Mouse (Mus musculus): ENCODE measurements around the gene Mylk3. TPM values are rescaled to one million over a fixed set of nuclear protein-coding genes. Genes with fewer than 3 reads are reported as not detected.

The Mylk3 gene
- polyA plus RNA-seq, 1 experiment from 2014 or later: 131 TPM

- H3K9me3 ChIP-seq: no peaks in the 10 kb centered on the region
- H3K36me3 ChIP-seq: no peaks in the 10 kb centered on the region
- WGBS: 14% methylated on average over 2 of the region's 2 CpGs
- DNase-seq (ENCODE audit: low spot score): peak; percentile 94
- peak overlapping the region; percentile 52 for H3K4me3 ChIP-seq
- H3K27ac ChIP-seq: peak overlapping the region; percentile 93
- no peaks in the 10 kb centered on the region for H3K27me3 ChIP-seq (ENCODE audit: insufficient read depth, poor library complexity, severe bottlenecking)
- H3K4me1 ChIP-seq: peaks cover 82% of the 10 kb centered on the region
These were observed 6.9 kb downstream of the Mylk3 start for GRCm38 (mm10) chr8:85379142-85379781.

DNA sequence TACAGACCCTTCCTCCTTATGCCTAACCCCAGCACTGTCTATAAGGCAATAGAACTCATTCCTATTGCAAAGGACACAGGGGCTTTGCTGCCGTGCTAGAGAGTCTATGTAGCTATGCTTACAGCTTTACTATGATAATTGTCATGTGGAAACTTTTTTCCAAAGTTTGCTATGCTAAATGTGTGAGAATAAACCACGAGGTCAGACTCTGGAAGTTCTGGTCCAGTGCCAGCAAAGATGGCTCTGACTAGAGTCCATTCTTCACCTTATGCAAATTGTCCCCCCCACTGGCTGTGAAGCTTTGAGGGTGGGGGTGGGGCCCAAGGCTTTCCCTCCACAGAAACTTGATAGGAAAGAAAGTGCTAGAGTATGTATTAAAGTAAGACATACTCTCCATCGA lies 9.6 kb downstream of the Mylk3 start:
- Histone ChIP-seq H3K27ac (peak overlapping the region; percentile 70; the same call in 1 of the 2 replicates), H3K4me3 (no peak overlapping the region), H3K36me3 (no peaks in the 10 kb centered on the region), H3K9me3 (no peaks in the 10 kb centered on the region), H3K27me3 (ENCODE audit: insufficient read depth, poor library complexity, severe bottlenecking) (no peaks in the 10 kb centered on the region), H3K4me1 (peaks cover 78% of the 10 kb centered on the region)
- no peak for DNase-seq (ENCODE audit: low spot score)
- 54% methylated on average over 3 of the region's 3 CpGs for WGBS

- H3K4me1 ChIP-seq: peaks cover 56% of the 10 kb centered on the region
- H3K27me3 ChIP-seq (ENCODE audit: insufficient read depth, poor library complexity, severe bottlenecking): no peaks in the 10 kb centered on the region
- peak overlapping the region; percentile 83; the same call in 1 of the 2 replicates for H3K27ac ChIP-seq
- H3K9me3 ChIP-seq: no peaks in the 10 kb centered on the region
- no peak for DNase-seq (ENCODE audit: low spot score)
- no peak overlapping the region for H3K4me3 ChIP-seq
- no peaks in the 10 kb centered on the region for H3K36me3 ChIP-seq
- whole genome bisulfite sequencing: 61% methylated on average over 4 of the region's 4 CpGs
These were observed 11.9 kb downstream of the Mylk3 start for GRCm38 (mm10) chr8:85374286-85374685.

- no peaks in the 10 kb centered on the region; the same call in 1 of the 2 replicates for H3K36me3 ChIP-seq
- 44% methylated on average over 5 of the region's 5 CpGs for WGBS
- H3K4me1 ChIP-seq: peaks cover 49% of the 10 kb centered on the region
- peak overlapping the region; percentile 83 for H3K27ac ChIP-seq
- no peak for DNase-seq (ENCODE audit: low spot score)
- H3K4me3 ChIP-seq: no peak overlapping the region
- no peaks in the 10 kb centered on the region for H3K27me3 ChIP-seq (ENCODE audit: insufficient read depth, poor library complexity, severe bottlenecking)
- H3K9me3 ChIP-seq: no peaks in the 10 kb centered on the region
These were observed 12.6 kb downstream of the Mylk3 start for GRCm38 (mm10) chr8:85373435-85374039.

DNA sequence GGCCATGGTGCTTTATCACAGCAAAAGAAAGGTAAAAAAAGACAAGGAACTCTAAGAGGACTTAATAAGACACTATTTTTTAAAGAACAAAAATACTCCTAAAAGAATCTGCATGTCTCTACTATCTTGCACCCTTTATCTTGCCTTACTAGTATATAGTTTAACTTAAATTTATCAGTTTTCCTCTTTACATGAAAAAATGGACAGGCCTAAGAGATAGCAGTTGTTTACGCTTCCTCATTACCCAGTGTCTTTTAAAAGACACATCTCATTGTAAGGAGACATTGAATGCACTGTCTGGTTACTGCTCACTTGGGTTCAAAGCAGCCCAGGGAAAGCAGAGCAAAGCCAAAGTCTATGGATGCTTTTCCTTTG lies 13.7 kb downstream of the Mylk3 start:
- Histone ChIP-seq H3K4me1 (peaks cover 45% of the 10 kb centered on the region), H3K9me3 (no peaks in the 10 kb centered on the region), H3K27ac (peak overlapping the region; percentile 47; the same call in 1 of the 2 replicates), H3K27me3 (ENCODE audit: insufficient read depth, poor library complexity, severe bottlenecking) (no peaks in the 10 kb centered on the region), H3K36me3 (no peaks in the 10 kb centered on the region; the same call in 1 of the 2 replicates), H3K4me3 (no peak overlapping the region)
- WGBS: 80% methylated on average over 1 of the region's 1 CpGs
- DNase-seq (ENCODE audit: low spot score): no peak

- H3K27ac ChIP-seq: peak overlapping the region; percentile 47; the same call in 1 of the 2 replicates
- peaks cover 48% of the 10 kb centered on the region for H3K4me1 ChIP-seq
- WGBS: 65% methylated on average over 5 of the region's 5 CpGs
These were observed 14.2 kb downstream of the Mylk3 start for GRCm38 (mm10) chr8:85371736-85372464.

GRCm38 (mm10) chr8:85365176-85365575 lies 21.0 kb downstream of the Mylk3 start:
- peak; percentile 87 for DNase-seq (ENCODE audit: low spot score)
- peaks cover 55% of the 10 kb centered on the region for H3K4me1 ChIP-seq
- 22% methylated on average over 6 of the region's 6 CpGs for WGBS
- no peaks in the 10 kb centered on the region for H3K9me3 ChIP-seq
- H3K27me3 ChIP-seq (ENCODE audit: insufficient read depth, poor library complexity, severe bottlenecking): no peaks in the 10 kb centered on the region
- H3K27ac ChIP-seq: peak overlapping the region; percentile 97
- peak overlapping the region; percentile 68 for H3K4me3 ChIP-seq
- H3K36me3 ChIP-seq: peaks cover 5% of the 10 kb centered on the region; the same call in 1 of the 2 replicates

More at GRCm38 (mm10) chr8:85371736-85372464, 14.2 kb downstream of the Mylk3 start:
- no peak for DNase-seq (ENCODE audit: low spot score)
- no peaks in the 10 kb centered on the region for H3K9me3 ChIP-seq
- H3K36me3 ChIP-seq: no peaks in the 10 kb centered on the region; the same call in 1 of the 2 replicates
- H3K4me3 ChIP-seq: no peak overlapping the region
- H3K27me3 ChIP-seq (ENCODE audit: insufficient read depth, poor library complexity, severe bottlenecking): no peaks in the 10 kb centered on the region

DNA sequence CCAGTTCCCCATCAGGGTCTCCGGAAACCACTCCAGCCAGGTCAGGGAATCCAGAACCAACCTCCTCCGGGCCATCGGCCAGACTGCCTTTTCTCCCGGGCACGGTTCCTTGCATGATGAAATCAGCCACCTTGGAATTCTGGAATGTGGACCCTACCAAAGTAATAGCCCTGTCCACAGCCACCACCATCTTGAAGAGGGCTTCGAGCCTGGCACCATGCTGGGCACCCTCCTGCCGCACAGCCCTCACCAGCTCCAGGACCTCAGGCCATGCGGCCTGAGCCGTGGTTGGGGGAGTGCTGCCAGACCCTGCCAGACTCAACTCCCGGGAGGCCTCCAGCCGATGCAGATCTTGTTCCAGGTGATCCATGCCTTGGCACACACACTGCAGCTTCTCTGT lies 21.5 kb downstream of the Mylk3 start:
- peak; percentile 78 for DNase-seq (ENCODE audit: low spot score)
- H3K9me3 ChIP-seq: no peaks in the 10 kb centered on the region
- H3K27me3 ChIP-seq (ENCODE audit: insufficient read depth, poor library complexity, severe bottlenecking): no peaks in the 10 kb centered on the region
- WGBS: 46% methylated on average over 11 of the region's 11 CpGs
- peak overlapping the region; percentile 97 for H3K27ac ChIP-seq
- H3K4me3 ChIP-seq: peak overlapping the region; percentile 68
- H3K36me3 ChIP-seq: peaks cover 11% of the 10 kb centered on the region; the same call in 1 of the 2 replicates
- peaks cover 55% of the 10 kb centered on the region for H3K4me1 ChIP-seq

- DNase-seq (ENCODE audit: low spot score): no peak
- H3K4me1 ChIP-seq: peaks cover 55% of the 10 kb centered on the region
- no peaks in the 10 kb centered on the region for H3K27me3 ChIP-seq (ENCODE audit: insufficient read depth, poor library complexity, severe bottlenecking)
- WGBS: 36% methylated on average over 6 of the region's 6 CpGs
- peaks cover 23% of the 10 kb centered on the region for H3K36me3 ChIP-seq
- H3K9me3 ChIP-seq: no peaks in the 10 kb centered on the region
- H3K27ac ChIP-seq: peak overlapping the region; percentile 97
- H3K4me3 ChIP-seq: peak overlapping the region; percentile 68
These were observed 22.7 kb downstream of the Mylk3 start for GRCm38 (mm10) chr8:85363406-85363805.

DNA sequence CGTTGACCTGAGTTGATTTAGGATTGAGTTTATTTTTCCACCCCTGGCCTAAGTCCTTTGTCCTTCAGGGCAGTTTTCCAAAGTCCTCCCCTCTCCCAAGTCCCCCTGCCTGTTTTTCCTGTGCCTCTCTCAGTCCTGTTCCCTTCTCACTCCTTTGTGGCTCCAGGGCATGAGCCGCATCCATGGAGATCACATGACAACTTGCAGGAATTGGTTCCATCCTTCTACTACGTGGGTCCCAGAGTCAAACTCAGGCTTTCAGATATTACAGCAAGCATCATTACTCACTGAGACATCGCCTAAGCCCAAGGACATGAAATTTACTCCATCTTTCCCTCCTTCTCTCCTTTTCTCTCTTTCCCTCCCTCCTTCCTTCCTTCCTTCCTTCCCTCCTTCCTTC lies 23.9 kb downstream of the Mylk3 start:
- H3K4me3 ChIP-seq: peak overlapping the region; percentile 68

DNA sequence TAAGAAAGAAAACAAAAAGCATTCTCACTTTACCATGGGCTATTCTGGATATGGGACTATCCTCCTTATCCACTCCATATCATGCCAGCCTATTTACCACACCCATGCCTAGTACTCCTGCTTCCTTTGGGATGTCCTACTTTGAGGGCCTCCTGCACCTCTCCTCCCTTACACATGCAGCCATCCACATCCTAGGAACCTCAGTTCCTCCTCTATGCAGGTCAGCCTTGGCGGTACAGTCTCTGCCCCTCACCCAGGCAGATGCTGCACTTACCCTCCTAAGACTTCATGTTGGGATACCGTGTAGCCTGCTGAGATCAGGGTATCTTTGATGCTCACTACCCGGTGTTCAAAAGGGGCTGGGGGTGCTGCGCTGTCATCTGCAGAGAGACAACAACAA lies 32.9 kb downstream of the Mylk3 start:
- H3K4me1 ChIP-seq: no peaks in the 10 kb centered on the region
- H3K36me3 ChIP-seq: peaks cover 85% of the 10 kb centered on the region
- no peak for DNase-seq (ENCODE audit: low spot score)
- no peaks in the 10 kb centered on the region for H3K27me3 ChIP-seq (ENCODE audit: insufficient read depth, poor library complexity, severe bottlenecking)
- no peak overlapping the region for H3K4me3 ChIP-seq
- 77% methylated on average over 4 of the region's 4 CpGs for WGBS
- H3K27ac ChIP-seq: no peak overlapping the region
- H3K9me3 ChIP-seq: no peaks in the 10 kb centered on the region

More for the DNA sequence above, 23.9 kb downstream of the Mylk3 start:
- no peaks in the 10 kb centered on the region for H3K27me3 ChIP-seq (ENCODE audit: insufficient read depth, poor library complexity, severe bottlenecking)
- DNase-seq (ENCODE audit: low spot score): no peak
- H3K36me3 ChIP-seq: peaks cover 35% of the 10 kb centered on the region
- peak overlapping the region; percentile 97 for H3K27ac ChIP-seq
- no peaks in the 10 kb centered on the region for H3K9me3 ChIP-seq
- WGBS: 67% methylated on average over 4 of the region's 4 CpGs
- peaks cover 47% of the 10 kb centered on the region for H3K4me1 ChIP-seq

DNA sequence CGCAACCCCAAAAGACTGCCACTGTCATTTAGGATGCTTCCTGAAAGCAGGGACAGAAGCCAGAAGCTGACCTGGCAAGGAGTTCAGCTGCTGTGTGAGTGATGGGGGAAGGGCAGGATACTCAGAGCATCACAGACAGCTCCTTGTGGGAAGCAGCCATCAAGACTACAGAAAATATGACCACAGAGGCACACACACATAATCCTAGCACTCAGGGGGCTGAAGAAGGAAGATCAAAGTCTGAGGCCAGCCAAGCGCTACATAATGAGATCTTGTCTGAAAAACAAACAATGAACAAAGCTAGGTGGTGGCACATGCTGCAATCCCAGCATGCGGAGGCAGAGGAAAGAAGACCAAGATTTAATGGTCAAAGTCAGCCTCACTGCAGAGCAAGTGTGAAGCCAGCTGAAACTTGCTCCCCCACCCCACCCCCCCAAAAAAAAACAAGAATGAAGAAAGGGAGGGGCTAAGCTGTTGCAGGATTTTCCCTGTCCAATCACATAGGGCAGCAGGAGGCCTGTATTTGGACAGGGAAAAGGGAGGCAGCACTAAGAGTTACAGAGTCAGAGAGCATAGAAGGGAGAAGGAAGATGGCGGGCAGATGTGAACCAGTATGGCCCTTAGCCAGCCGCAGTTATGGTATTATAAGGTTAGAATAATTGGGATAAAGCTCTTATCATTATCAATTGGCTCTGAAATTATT lies 46.1 kb downstream of the Mylk3 start:
- peak overlapping the region; percentile 18; the same call in 1 of the 2 replicates for H3K27ac ChIP-seq
- DNase-seq (ENCODE audit: low spot score): no peak
- no peak overlapping the region for H3K4me3 ChIP-seq
- H3K36me3 ChIP-seq: peaks cover 80% of the 10 kb centered on the region
- peaks cover 6% of the 10 kb centered on the region; the same call in 1 of the 2 replicates for H3K4me1 ChIP-seq
- no peaks in the 10 kb centered on the region for H3K9me3 ChIP-seq
- no peaks in the 10 kb centered on the region for H3K27me3 ChIP-seq (ENCODE audit: insufficient read depth, poor library complexity, severe bottlenecking)
- WGBS: 76% methylated on average over 5 of the region's 5 CpGs

All from heart, embryonic 10.5 days (tissue).